Mouse (Mus musculus) heart, postnatal 0 days (tissue): ENCODE measurements around the gene Cep112.

Experiments used
- CTCF ChIP-seq: IDR thresholded peaks from 2 replicates; pipeline ENCODE4 v1.5.1; 2016; ENCODE audit warnings: antibody characterized with exemption, control low read depth, low read depth
- EP300 ChIP-seq: IDR thresholded peaks from 2 replicates; pipeline ENCODE4 v1.6.1; 2016; ENCODE audit warnings: antibody characterized with exemption, low read depth

DNA sequence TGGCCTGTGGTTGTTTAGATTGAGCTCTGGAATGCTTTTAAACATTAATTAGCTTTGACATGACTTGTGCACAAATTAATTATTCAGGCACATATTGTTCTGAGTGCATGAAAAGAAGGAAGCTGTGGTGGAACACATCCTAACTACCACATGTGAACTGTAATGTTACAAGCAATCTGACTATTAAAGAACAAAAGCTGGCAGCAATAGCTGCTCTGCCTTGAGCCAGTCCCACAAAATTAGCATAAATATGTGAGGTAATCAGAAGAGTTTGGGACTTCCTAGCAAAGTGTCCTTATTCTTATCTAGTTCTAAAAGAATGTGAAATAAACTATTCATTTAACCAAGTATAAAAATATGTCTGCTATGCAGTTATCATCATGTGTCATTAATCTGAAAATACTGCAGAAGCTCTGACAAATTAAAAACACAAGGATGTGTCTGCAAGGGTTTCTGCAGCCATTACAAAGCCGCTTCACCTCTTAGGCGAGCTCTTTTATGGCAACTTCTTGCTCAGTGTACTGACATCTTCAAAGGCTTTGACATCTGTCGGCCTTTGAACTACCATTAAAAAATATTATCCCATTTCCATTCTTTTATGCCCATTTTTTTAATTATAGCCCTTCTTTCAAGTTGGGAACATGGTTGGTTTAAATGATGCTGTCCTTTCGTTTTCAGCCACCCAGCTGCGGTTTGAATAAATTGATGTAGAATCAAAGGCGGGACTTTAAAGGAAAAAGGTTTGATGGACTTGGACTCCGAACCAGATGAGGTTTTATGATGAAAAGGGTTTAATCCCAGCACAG, 195.8 kb downstream of the Cep112 start:
- TF ChIP-seq EP300 (no peak), CTCF (no peak)
